Mouse (Mus musculus): ENCODE measurements around the gene Hivep3. TPM values are rescaled to one million over a fixed set of nuclear protein-coding genes. Genes with fewer than 3 reads are reported as not detected.

Hivep3 gene
- total RNA-seq, 1 experiment from 2014 or later: 8.5 TPM

- no peak for DNase-seq
Measured at GRCm38 (mm10) chr4:119761459-119762121, 28.0 kb downstream of the Hivep3 start.

GRCm38 (mm10) chr4:119762171-119762570 lies 28.6 kb downstream of the Hivep3 start:
- DNase-seq: no peak

GRCm38 (mm10) chr4:119768046-119768445 lies 34.5 kb downstream of the Hivep3 start:
- no peak for DNase-seq

- DNase-seq: no peak
Measured at GRCm38 (mm10) chr4:119775913-119776312, 42.3 kb downstream of the Hivep3 start.

- no peak for DNase-seq
Measured at GRCm38 (mm10) chr4:119777146-119777545, 43.6 kb downstream of the Hivep3 start.

GRCm38 (mm10) chr4:119779561-119780400 lies 46.2 kb downstream of the Hivep3 start:
- DNase-seq: no peak

GRCm38 (mm10) chr4:119780881-119781280 lies 47.3 kb downstream of the Hivep3 start:
- DNase-seq: peak; percentile 63

DNA sequence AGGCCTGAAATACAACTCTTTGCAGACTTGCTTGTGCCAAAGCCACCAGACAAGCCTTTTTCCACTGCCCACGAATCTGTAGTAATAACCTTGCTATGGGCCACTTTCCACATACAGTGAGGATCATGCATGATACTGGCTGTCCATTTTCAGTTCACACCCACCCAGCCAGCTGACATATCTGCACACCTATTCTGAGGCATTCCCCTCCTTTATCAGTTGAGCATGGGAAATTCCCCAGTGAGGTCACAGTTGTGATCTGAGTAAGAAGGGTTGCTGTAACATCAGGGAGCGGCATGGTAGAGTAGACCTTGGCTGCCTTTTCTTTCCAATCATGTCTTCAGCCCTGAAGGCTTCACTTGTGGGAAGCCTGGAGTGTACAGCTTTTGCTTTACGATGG lies 51.4 kb downstream of the Hivep3 start:
- DNase-seq: no peak

- peak; percentile 62 for DNase-seq
Measured at GRCm38 (mm10) chr4:119786307-119786706, 52.7 kb downstream of the Hivep3 start.

GRCm38 (mm10) chr4:119786721-119787120 lies 53.1 kb downstream of the Hivep3 start:
- DNase-seq: no peak

DNA sequence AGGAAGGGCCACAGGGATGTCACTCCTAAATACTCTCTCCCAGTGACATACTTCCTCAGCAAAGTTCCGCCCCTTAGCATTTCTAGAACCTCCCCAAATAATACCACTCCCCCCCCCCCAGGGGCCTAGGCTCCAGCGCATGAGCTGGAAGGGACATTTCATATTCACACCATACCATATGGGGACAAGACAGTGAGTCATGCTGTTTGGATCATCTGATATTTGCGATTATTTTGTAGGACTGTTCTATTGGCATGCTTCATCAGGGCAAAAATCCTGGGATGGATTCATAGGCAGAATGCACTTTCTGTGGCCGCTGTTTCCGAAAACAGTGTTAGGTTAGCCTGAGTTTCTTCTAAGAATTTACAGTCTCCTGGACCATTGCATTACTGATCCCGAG lies 55.2 kb downstream of the Hivep3 start:
- no peak for DNase-seq

- DNase-seq: no peak
Measured at GRCm38 (mm10) chr4:119789495-119790148, 56.0 kb downstream of the Hivep3 start.

DNA sequence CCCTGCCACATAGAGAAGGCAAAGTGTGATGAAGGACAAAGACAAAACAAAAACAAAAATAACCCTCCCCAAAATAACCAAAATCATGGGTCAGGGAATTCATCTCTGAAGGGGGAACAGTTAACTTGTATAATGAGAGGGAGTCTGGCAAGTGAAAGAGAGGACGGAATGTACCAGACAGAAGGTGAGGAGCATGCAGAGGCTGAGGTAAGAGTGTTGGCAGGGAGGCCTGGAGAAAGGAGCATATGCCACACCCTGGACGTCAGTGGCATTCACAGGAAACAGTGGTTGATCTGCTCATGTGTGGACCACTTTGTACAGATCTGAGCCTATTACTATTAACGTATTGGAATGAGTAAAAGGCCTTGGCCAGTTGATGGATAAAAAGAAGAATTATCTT lies 65.3 kb downstream of the Hivep3 start:
- DNase-seq: no peak

- DNase-seq: no peak
Measured at GRCm38 (mm10) chr4:119806556-119806955, 73.0 kb downstream of the Hivep3 start.

DNA sequence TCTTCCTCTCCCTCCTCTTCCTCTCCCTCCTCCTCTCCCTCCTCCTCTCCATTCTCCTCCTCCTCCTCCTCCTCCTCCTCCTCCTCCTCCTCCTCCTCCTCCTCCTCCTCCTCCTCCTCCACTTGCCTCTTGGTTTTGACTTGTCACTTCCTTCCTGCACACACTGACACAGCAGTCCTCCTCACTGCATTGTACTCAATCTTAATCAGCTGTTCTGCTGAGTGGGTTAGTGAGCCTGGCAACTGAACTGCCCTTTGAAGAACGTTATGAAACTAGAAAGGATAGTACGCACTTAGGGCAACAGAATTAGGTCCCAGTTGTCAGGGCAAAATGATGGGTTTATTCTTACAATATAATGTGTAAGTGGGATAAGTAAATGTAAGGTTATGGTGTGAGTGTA lies 73.8 kb downstream of the Hivep3 start:
- DNase-seq: no peak

- DNase-seq: no peak
Measured at GRCm38 (mm10) chr4:119809245-119809644, 75.7 kb downstream of the Hivep3 start.

GRCm38 (mm10) chr4:119812775-119813174 lies 79.2 kb downstream of the Hivep3 start:
- DNase-seq: peak; percentile 19

DNA sequence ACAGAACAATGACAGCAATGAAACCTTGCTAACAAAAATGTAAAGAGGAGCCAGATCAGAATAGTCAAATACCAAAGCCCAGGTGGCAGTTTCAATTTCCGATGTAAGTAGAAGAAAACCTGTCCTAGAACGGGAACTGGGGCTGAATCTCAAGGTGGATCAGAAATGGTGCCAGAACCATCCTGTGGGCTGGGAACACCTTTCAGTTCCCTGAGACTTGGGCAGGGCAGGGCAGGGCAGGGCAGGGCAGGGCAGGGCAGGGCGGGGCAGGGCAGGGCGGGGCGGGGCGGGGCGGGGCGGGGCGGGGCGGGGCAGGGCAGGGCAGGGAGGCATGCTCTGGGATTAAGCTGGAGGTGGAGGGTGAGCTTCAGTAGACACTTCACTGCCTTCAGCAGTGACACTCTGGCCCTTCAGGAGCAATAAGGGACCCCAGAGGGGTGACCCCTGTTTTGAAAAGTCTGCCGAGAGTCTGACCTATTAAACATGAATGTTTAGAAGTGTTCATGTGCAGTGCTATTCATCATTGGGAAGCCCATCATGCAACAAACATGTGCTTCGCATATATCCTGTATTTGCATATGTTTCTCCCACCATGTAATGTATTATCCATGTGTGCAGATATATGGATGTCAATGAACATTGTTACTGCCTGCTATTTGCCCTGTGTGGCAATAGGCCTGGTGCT lies 80.1 kb downstream of the Hivep3 start:
- DNase-seq: no peak

GRCm38 (mm10) chr4:119814185-119815132 lies 80.9 kb downstream of the Hivep3 start:
- DNase-seq: peak; percentile 19

DNA sequence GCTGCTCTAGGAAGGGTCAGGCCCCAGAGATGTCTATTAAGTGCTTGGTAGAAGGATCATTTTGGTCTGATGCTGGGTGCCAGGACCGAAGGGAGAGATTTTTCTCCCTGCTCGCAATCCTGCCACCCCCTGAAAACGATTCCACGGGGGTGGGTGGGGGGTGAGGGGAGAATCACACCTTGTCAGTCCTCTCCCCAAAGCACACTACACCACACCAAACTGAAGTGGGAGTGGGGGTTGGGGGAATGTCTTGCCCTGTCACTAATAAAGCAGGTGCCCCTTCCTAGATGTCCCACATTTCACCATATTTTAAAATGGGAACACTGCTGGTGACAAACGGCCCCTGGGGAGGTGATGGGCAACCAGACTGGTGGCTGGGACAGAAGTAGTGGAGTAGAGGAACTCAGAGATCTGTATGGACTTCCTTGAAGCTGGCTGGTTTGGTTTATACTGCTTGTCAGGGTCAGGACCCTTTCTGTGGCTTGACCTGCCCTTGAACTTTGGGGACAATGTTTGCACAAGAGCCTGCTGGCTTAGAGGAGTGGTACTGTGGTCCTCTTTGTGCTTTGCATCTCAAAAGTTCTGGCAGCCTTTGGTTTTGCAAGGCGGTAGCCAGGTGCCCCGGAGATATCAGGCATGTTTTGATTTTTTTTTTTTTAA lies 81.7 kb downstream of the Hivep3 start:
- DNase-seq: no peak

GRCm38 (mm10) chr4:119815793-119816161 lies 82.2 kb downstream of the Hivep3 start:
- DNase-seq: no peak
